Mouse (Mus musculus) C2C12 (cell line): Measurements from ENCODE around the gene Crocc. TPM values are rescaled to one million over a fixed set of nuclear protein-coding genes. Genes with fewer than 3 reads are reported as not detected.

Experiments
- H3K27me3 ChIP-seq: one replicate; pipeline ENCODE4 v1.6.1; 2011; ENCODE audit not compliant: control insufficient read depth, insufficient read depth, insufficient read length
- H3K36me3 ChIP-seq: one replicate; pipeline ENCODE4 v1.6.1; 2011; ENCODE audit not compliant: control insufficient read depth, insufficient read depth
- H3K4me3 ChIP-seq: one replicate; pipeline ENCODE4 v1.5.1; 2011; ENCODE audit warnings: mild to moderate bottlenecking, control low read depth; ENCODE audit not compliant: poor library complexity, insufficient read depth, severe bottlenecking
- H3K79me2 ChIP-seq: one replicate; pipeline ENCODE4 v1.6.1; 2011; ENCODE audit not compliant: control insufficient read depth, insufficient read depth
- H3K79me3 ChIP-seq: one replicate; pipeline ENCODE4 v1.6.1; 2011; ENCODE audit warnings: low read depth, control low read depth
- H3ac ChIP-seq: one replicate; pipeline ENCODE3; 2011; ENCODE audit warnings: low read depth; ENCODE audit not compliant: control insufficient read depth, insufficient read length
- CEBPB ChIP-seq: IDR thresholded peaks from one replicate; pipeline ENCODE4 v1.6.1; 2011; ENCODE audit warnings: low read depth, mild to moderate bottlenecking, control low read depth, moderate library complexity
- CTCF ChIP-seq: IDR thresholded peaks from one replicate; pipeline ENCODE4 v1.5.1; 2011; ENCODE audit not compliant: control insufficient read depth, insufficient read depth, insufficient read length
- FOSL1 ChIP-seq: IDR thresholded peaks from one replicate; pipeline ENCODE4 v1.8.0; 2011; ENCODE audit warnings: mild to moderate bottlenecking, low read length; ENCODE audit not compliant: poor library complexity, insufficient read depth, severe bottlenecking
- MAX ChIP-seq: IDR thresholded peaks from one replicate; pipeline ENCODE4 v1.6.1; 2011; ENCODE audit warnings: mild to moderate bottlenecking, control low read depth
- MYOD1 ChIP-seq: IDR thresholded peaks from one replicate; pipeline ENCODE4 v1.6.1; 2011; ENCODE audit warnings: low read depth; ENCODE audit not compliant: control insufficient read depth, insufficient read length
- MYOG ChIP-seq: IDR thresholded peaks from one replicate; pipeline ENCODE4 v1.6.1; 2011; ENCODE audit not compliant: control insufficient read depth, insufficient read length; ENCODE audit errors: extremely low read depth
- USF1 ChIP-seq: IDR thresholded peaks from one replicate; pipeline ENCODE4 v1.6.1; 2011; ENCODE audit warnings: low read depth, mild to moderate bottlenecking, control low read depth, moderate library complexity
- polyA plus RNA-seq: library from polyadenylated mRNA; unstranded; fragments of >200 nt; fragmentation: generic; extraction: Trizol; gene quantifications from one replicate; pipeline ENCODE4 v1.2.1, GENCODE M21; 2012; ENCODE audit warnings: missing spikeins

Gene Crocc
- polyA plus RNA-seq, 1 experiment = 6.0 TPM

- Histone ChIP-seq H3ac (no peak overlapping the region), H3K36me3 (peaks cover 70% of the 10 kb centered on the region), H3K79me3 (no peaks in the 10 kb centered on the region), H3K79me2 (no peaks in the 10 kb centered on the region), H3K4me3 (no peak overlapping the region), H3K27me3 (no peaks in the 10 kb centered on the region)
- TF ChIP-seq CEBPB (no peak), CTCF (no peak)
Observed at GRCm38 (mm10) chr4:140975356-140975755, 85.0 kb downstream of the Crocc start.

GRCm38 (mm10) chr4:140974408-140974807 is 85.9 kb downstream of the Crocc start:
- Histone ChIP-seq H3K79me3 (no peaks in the 10 kb centered on the region), H3K27me3 (no peaks in the 10 kb centered on the region), H3K4me3 (no peak overlapping the region), H3K79me2 (no peaks in the 10 kb centered on the region), H3ac (no peak overlapping the region), H3K36me3 (peaks cover 67% of the 10 kb centered on the region)
- no peak for TF ChIP-seq CEBPB
- TF ChIP-seq MYOD1 = no peak
- no peak for TF ChIP-seq FOSL1
- no peak for TF ChIP-seq CTCF
- no peak for TF ChIP-seq MAX
- TF ChIP-seq MYOG = no peak
- no peak for TF ChIP-seq USF1

GRCm38 (mm10) chr4:140971691-140972090 is 88.7 kb downstream of the Crocc start:
- TF ChIP-seq USF1 (no peak), MYOG (no peak), FOSL1 (no peak), CTCF (no peak), MYOD1 (no peak), CEBPB (no peak), MAX (no peak)
- peaks cover 77% of the 10 kb centered on the region for H3K36me3 ChIP-seq
- peaks cover 3% of the 10 kb centered on the region for H3K79me2 ChIP-seq
- no peak overlapping the region for H3K4me3 ChIP-seq
- no peak overlapping the region for H3ac ChIP-seq
- H3K27me3 ChIP-seq = no peaks in the 10 kb centered on the region
- no peaks in the 10 kb centered on the region for H3K79me3 ChIP-seq

GRCm38 (mm10) chr4:140967386-140968159 is 92.8 kb downstream of the Crocc start:
- Histone ChIP-seq H3K4me3 (no peak overlapping the region), H3K79me3 (peaks cover 28% of the 10 kb centered on the region), H3K79me2 (peaks cover 44% of the 10 kb centered on the region), H3ac (no peak overlapping the region), H3K27me3 (no peaks in the 10 kb centered on the region), H3K36me3 (peaks cover 55% of the 10 kb centered on the region)
- no peak for TF ChIP-seq CTCF
- TF ChIP-seq MAX = no peak
- no peak for TF ChIP-seq FOSL1
- TF ChIP-seq MYOG = no peak
- no peak for TF ChIP-seq USF1
- no peak for TF ChIP-seq MYOD1
- TF ChIP-seq CEBPB = no peak

Other genes starting within 250 kb of the Crocc start
- 1.1 TPM for gene Padi3, start 249.9 kb downstream of the Crocc start, polyA plus RNA-seq
- 0.01 TPM for gene Padi1, start 214.8 kb downstream of the Crocc start, polyA plus RNA-seq
- 2.1 TPM for gene Padi2, start 154.2 kb downstream of the Crocc start, polyA plus RNA-seq
- gene Sdhb, start 99.3 kb downstream of the Crocc start, polyA plus RNA-seq = 370 TPM
- gene Atp13a2, start 73.7 kb downstream of the Crocc start, polyA plus RNA-seq = 17.1 TPM
- 2.0 TPM for gene Mfap2, start 50.1 kb downstream of the Crocc start, polyA plus RNA-seq
- gene Necap2, start 17.8 kb upstream of the Crocc start, polyA plus RNA-seq = 70.2 TPM
- gene Spata21, start 27.8 kb upstream of the Crocc start, polyA plus RNA-seq = not detected
- 141 TPM for gene Szrd1, start 79.2 kb upstream of the Crocc start, polyA plus RNA-seq
- gene Fbxo42, start 87.4 kb upstream of the Crocc start, polyA plus RNA-seq = 11.6 TPM
- 1.6 TPM for gene Rsg1, start 153.4 kb upstream of the Crocc start, polyA plus RNA-seq
- gene Arhgef19, start 178.9 kb upstream of the Crocc start, polyA plus RNA-seq = 26.7 TPM
- gene Epha2, start 240.7 kb upstream of the Crocc start, polyA plus RNA-seq = 129 TPM